Mouse (Mus musculus): ENCODE results near the gene Itm2c.
A peak's percentile ranks its signal among the peaks of the same experiment; 100 is the strongest.

Itm2c gene

GRCm38 (mm10) chr1:85894231-85894747, at the start of gene Itm2c:
Gene Itm2c (plus strand): TSS chr1:85894281.
- peak; percentile 91 for DNase-seq

GRCm38 (mm10) chr1:85844981-85845380, 49.1 kb upstream of the Itm2c start:
- no peak for DNase-seq

- no peak for DNase-seq
Measured at GRCm38 (mm10) chr1:85845476-85845875, 48.6 kb upstream of the Itm2c start.

GRCm38 (mm10) chr1:85849016-85849415, 45.1 kb upstream of the Itm2c start:
- no peak for DNase-seq

- DNase-seq: no peak
Measured at GRCm38 (mm10) chr1:85850851-85851250, 43.2 kb upstream of the Itm2c start.

GRCm38 (mm10) chr1:85852996-85853689, 40.9 kb upstream of the Itm2c start:
- DNase-seq: peak; percentile 73

GRCm38 (mm10) chr1:85853865-85854264, 40.2 kb upstream of the Itm2c start:
- no peak for DNase-seq

- DNase-seq: no peak
Measured at GRCm38 (mm10) chr1:85854475-85854874, 39.6 kb upstream of the Itm2c start.

GRCm38 (mm10) chr1:85856266-85856665, 37.8 kb upstream of the Itm2c start:
- no peak for DNase-seq

GRCm38 (mm10) chr1:85857261-85857754, 36.8 kb upstream of the Itm2c start:
- peak; percentile 41 for DNase-seq

- no peak for DNase-seq
Measured at GRCm38 (mm10) chr1:85864383-85864782, 29.7 kb upstream of the Itm2c start.

- DNase-seq: peak; percentile 47
Measured at GRCm38 (mm10) chr1:85870001-85870400, 24.1 kb upstream of the Itm2c start.

- no peak for DNase-seq
Measured at GRCm38 (mm10) chr1:85870546-85870945, 23.5 kb upstream of the Itm2c start.

- no peak for DNase-seq
Measured at GRCm38 (mm10) chr1:85882003-85882402, 12.1 kb upstream of the Itm2c start.

- no peak for DNase-seq
Measured at GRCm38 (mm10) chr1:85887221-85887620, 6.9 kb upstream of the Itm2c start.

- peak; percentile 51 for DNase-seq
Measured at GRCm38 (mm10) chr1:85894748-85895360, 773 bp downstream of the Itm2c start.

GRCm38 (mm10) chr1:85895391-85895837, 1.3 kb downstream of the Itm2c start:
- DNase-seq: peak; percentile 81

GRCm38 (mm10) chr1:85896110-85896509, 2.0 kb downstream of the Itm2c start:
- DNase-seq: no peak

GRCm38 (mm10) chr1:85896781-85897700, 3.0 kb downstream of the Itm2c start:
- DNase-seq: no peak

GRCm38 (mm10) chr1:85897901-85898760, 4.0 kb downstream of the Itm2c start:
- no peak for DNase-seq

- DNase-seq: no peak
Measured at GRCm38 (mm10) chr1:85898761-85899387, 4.8 kb downstream of the Itm2c start.

GRCm38 (mm10) chr1:85899388-85899761, 5.3 kb downstream of the Itm2c start:
- peak; percentile 55 for DNase-seq
